Mouse (Mus musculus) heart, postnatal 10 days (tissue): Measurements from ENCODE around the gene Dcaf10. TPM values are rescaled to one million over a fixed set of nuclear protein-coding genes. Genes with fewer than 3 reads are reported as not detected.
"Not testable (repeated sequence)": the region's sequence is repeated elsewhere in the genome, so short reads cannot be mapped to it uniquely, and the experiment has no call there.

Experiments used
- DNase-seq, 2 experiments: peaks; one replicate each; pipeline ENCODE4 v3.0.0; 2021
- intact Hi-C: fragments of 180-260 bp; cut with DNase I; formaldehyde crosslinking; loops from one replicate; pipeline ENCODE4 v1.15.1; 2025
- total RNA-seq, 2 experiments: library from RNA; stranded (reverse); gene quantifications; 2 replicates each; pipeline ENCODE4 v1.2.3; 2021

The Dcaf10 gene
- total RNA-seq, 2 experiments from 2014 or later: 19.8 to 21.0 TPM

- intact Hi-C loops: loop anchor here (5.0 kb wide), 1 partner anchor 45 kb away; no protein-coding TSS in a partner anchor
- DNase-seq: no peak
These were observed 50.7 kb downstream of the Dcaf10 start for GRCm38 (mm10) chr4:45392572-45392971.

- DNase-seq: no peak
These were observed 51.1 kb downstream of the Dcaf10 start for GRCm38 (mm10) chr4:45392994-45393393.

GRCm38 (mm10) chr4:45393658-45394057 is 51.8 kb downstream of the Dcaf10 start:
- no peak for DNase-seq
- intact Hi-C loops: loop anchor here (5.0 kb wide), 1 partner anchor 46 kb away; no protein-coding TSS in a partner anchor

More at GRCm38 (mm10) chr4:45392994-45393393, 51.1 kb downstream of the Dcaf10 start:
- intact Hi-C loops: loop anchor here (5.0 kb wide), 1 partner anchor 46 kb away; no protein-coding TSS in a partner anchor

GRCm38 (mm10) chr4:45396211-45396610 is 54.3 kb downstream of the Dcaf10 start:
- DNase-seq, intact Hi-C loops: not testable (repeated sequence)

GRCm38 (mm10) chr4:45398315-45398714 is 56.4 kb downstream of the Dcaf10 start:
- DNase-seq, intact Hi-C loops: not testable (repeated sequence)

- DNase-seq: no peak
- intact Hi-C loops: no loop called here
These were observed 57.7 kb downstream of the Dcaf10 start for GRCm38 (mm10) chr4:45399421-45400210.

- DNase-seq: no peak
- intact Hi-C loops: no loop called here
These were observed 60.4 kb downstream of the Dcaf10 start for GRCm38 (mm10) chr4:45402281-45402680.

GRCm38 (mm10) chr4:45402878-45403498 is 61.1 kb downstream of the Dcaf10 start:
- DNase-seq: peak; percentile 55 to 57
- intact Hi-C loops: no loop called here

- intact Hi-C loops: no loop called here
- DNase-seq: no peak
These were observed 61.6 kb downstream of the Dcaf10 start for GRCm38 (mm10) chr4:45403499-45403878.

GRCm38 (mm10) chr4:45404086-45404485 is 62.2 kb downstream of the Dcaf10 start:
- intact Hi-C loops: no loop called here

GRCm38 (mm10) chr4:45405315-45405714 is 63.4 kb downstream of the Dcaf10 start:
- intact Hi-C loops: no loop called here
- no peak for DNase-seq

More at GRCm38 (mm10) chr4:45404086-45404485, 62.2 kb downstream of the Dcaf10 start:
- DNase-seq: no peak

- intact Hi-C loops: no loop called here
- DNase-seq: no peak
These were observed 64.5 kb downstream of the Dcaf10 start for GRCm38 (mm10) chr4:45406397-45406796.

- DNase-seq: no peak
- intact Hi-C loops: loop anchor here (1.0 kb wide), 1 partner anchor 65 kb away; the partner anchor contains the start of genes Dcaf10 and Exosc3
These were observed 65.3 kb downstream of the Dcaf10 start for GRCm38 (mm10) chr4:45407001-45407702.

GRCm38 (mm10) chr4:45407703-45408334 is 65.9 kb downstream of the Dcaf10 start:
- DNase-seq: peak in 1 of 2 experiments; percentile 36
- intact Hi-C loops: loop anchor here (1.0 kb wide), 1 partner anchor 66 kb away; the partner anchor contains the start of genes Dcaf10 and Exosc3

GRCm38 (mm10) chr4:45408427-45409132 is 66.7 kb downstream of the Dcaf10 start, which contains the start of gene Slc25a51:
TSS of gene Slc25a51 (minus strand) at chr4:45408766.
- intact Hi-C loops: no loop called here
- peak; percentile 87 to 90 for DNase-seq

- intact Hi-C loops: no loop called here
- DNase-seq: peak; percentile 80
These were observed 67.4 kb downstream of the Dcaf10 start for GRCm38 (mm10) chr4:45409270-45409669.

- intact Hi-C loops: loop anchor here (5.0 kb wide), 1 partner anchor 394 kb away; the partner anchor contains the start of gene Polr1e
- DNase-seq: no peak
These were observed 69.4 kb downstream of the Dcaf10 start for GRCm38 (mm10) chr4:45411181-45411790.

- no peak for DNase-seq
- intact Hi-C loops: loop anchor here (5.0 kb wide), 1 partner anchor 395 kb away; the partner anchor contains the start of gene Polr1e
These were observed 70.7 kb downstream of the Dcaf10 start for GRCm38 (mm10) chr4:45412433-45413192.
